Mouse (Mus musculus): Measurements from ENCODE around the gene H2-Q7.

GRCm38 (mm10) chr17:35418772-35419171 is 20.2 kb upstream of the H2-Q7 start:
- no peak for TF ChIP-seq EP300 (IDR thresholded peaks at IDR 0.05)
- TF ChIP-seq CTCF (IDR thresholded peaks at IDR 0.05), result no peak
